Mouse (Mus musculus): ENCODE measurements around the gene Xpnpep1. TPM values are rescaled to one million over a fixed set of nuclear protein-coding genes. Genes with fewer than 3 reads are reported as not detected.
A peak's percentile ranks its signal among the peaks of the same experiment; 100 is the strongest.

The Xpnpep1 gene
- polyA plus RNA-seq, 1 experiment from 2014 or later: 148 TPM

GRCm38 (mm10) chr19:53047208-53047607 is 7.2 kb upstream of the Xpnpep1 start:
- peak overlapping the region; percentile 61 for H3K27ac ChIP-seq (replicated peaks; ENCODE audit: low read depth, low read length)
- H3K36me3 ChIP-seq (ENCODE audit: control insufficient read depth, insufficient read depth, low read length): no peaks in the 10 kb centered on the region
- H3K27me3 ChIP-seq (replicated peaks; ENCODE audit: control insufficient read depth, insufficient read depth, low read length): no peaks in the 10 kb centered on the region
- H3K9ac ChIP-seq (ENCODE audit: low read depth, low read length): no peak overlapping the region
- peak; percentile 88 for DNase-seq (ENCODE audit: low spot score)
- WGBS: 38% methylated on average over 5 of the region's 5 CpGs
- H3K9me3 ChIP-seq (ENCODE audit: control insufficient read depth, low read length): 0 out of 2 replicates have a peak, but pooled peaks cover 8% of the 10 kb centered on the region
- H3K4me1 ChIP-seq (ENCODE audit: control insufficient read depth, insufficient read depth, low read length): peaks cover 22% of the 10 kb centered on the region
- H3K4me2 ChIP-seq (ENCODE audit: low read depth, low read length): no peak overlapping the region
- no peak overlapping the region for H3K4me3 ChIP-seq (ENCODE audit: low read depth, low read length)
- ATAC-seq (ENCODE audit: low read depth): peak; percentile 53

GRCm38 (mm10) chr19:53043423-53044125 is 3.6 kb upstream of the Xpnpep1 start:
- H3K36me3 ChIP-seq (ENCODE audit: control insufficient read depth, insufficient read depth, low read length): no peaks in the 10 kb centered on the region
- no peaks in the 10 kb centered on the region for H3K27me3 ChIP-seq (replicated peaks; ENCODE audit: control insufficient read depth, insufficient read depth, low read length)
- H3K4me2 ChIP-seq (ENCODE audit: low read depth, low read length): no peak overlapping the region
- no peaks in the 10 kb centered on the region for H3K9me3 ChIP-seq (ENCODE audit: control insufficient read depth, low read length)
- peak; percentile 91 for DNase-seq (ENCODE audit: low spot score)
- no peak overlapping the region for H3K9ac ChIP-seq (ENCODE audit: low read depth, low read length)
- 61% methylated on average over 13 of the region's 13 CpGs for WGBS
- H3K4me3 ChIP-seq (ENCODE audit: low read depth, low read length): no peak overlapping the region
- H3K4me1 ChIP-seq (ENCODE audit: control insufficient read depth, insufficient read depth, low read length): peaks cover 21% of the 10 kb centered on the region
- ATAC-seq (ENCODE audit: low read depth): no peak
- peak overlapping the region; percentile 77 for H3K27ac ChIP-seq (replicated peaks; ENCODE audit: low read depth, low read length)

GRCm38 (mm10) chr19:53041570-53041969 is 1.6 kb upstream of the Xpnpep1 start:
- H3K27me3 ChIP-seq (replicated peaks; ENCODE audit: control insufficient read depth, insufficient read depth, low read length): no peaks in the 10 kb centered on the region
- H3K4me1 ChIP-seq (ENCODE audit: control insufficient read depth, insufficient read depth, low read length): peaks cover 24% of the 10 kb centered on the region
- no peaks in the 10 kb centered on the region for H3K36me3 ChIP-seq (ENCODE audit: control insufficient read depth, insufficient read depth, low read length)
- DNase-seq (ENCODE audit: low spot score) (no peak), ATAC-seq (ENCODE audit: low read depth) (no peak)
- H3K27ac ChIP-seq (replicated peaks; ENCODE audit: low read depth, low read length): no peak overlapping the region
- no peak overlapping the region for H3K4me2 ChIP-seq (ENCODE audit: low read depth, low read length)
- H3K9me3 ChIP-seq (ENCODE audit: control insufficient read depth, low read length): no peaks in the 10 kb centered on the region
- H3K9ac ChIP-seq (ENCODE audit: low read depth, low read length): no peak overlapping the region
- 53% methylated on average over 4 of the region's 4 CpGs for WGBS
- no peak overlapping the region for H3K4me3 ChIP-seq (ENCODE audit: low read depth, low read length)

GRCm38 (mm10) chr19:53041133-53041510 is 1.1 kb upstream of the Xpnpep1 start:
- H3K27ac ChIP-seq (replicated peaks; ENCODE audit: low read depth, low read length): no peak overlapping the region
- H3K4me2 ChIP-seq (ENCODE audit: low read depth, low read length): no peak overlapping the region
- no peaks in the 10 kb centered on the region for H3K9me3 ChIP-seq (ENCODE audit: control insufficient read depth, low read length)
- no peaks in the 10 kb centered on the region for H3K36me3 ChIP-seq (ENCODE audit: control insufficient read depth, insufficient read depth, low read length)
- peaks cover 24% of the 10 kb centered on the region for H3K4me1 ChIP-seq (ENCODE audit: control insufficient read depth, insufficient read depth, low read length)
- no peak overlapping the region for H3K9ac ChIP-seq (ENCODE audit: low read depth, low read length)
- H3K4me3 ChIP-seq (ENCODE audit: low read depth, low read length): no peak overlapping the region
- 54% methylated on average over 5 of the region's 5 CpGs for WGBS
- ATAC-seq (ENCODE audit: low read depth) (no peak), DNase-seq (ENCODE audit: low spot score) (no peak)
- H3K27me3 ChIP-seq (replicated peaks; ENCODE audit: control insufficient read depth, insufficient read depth, low read length): no peaks in the 10 kb centered on the region

GRCm38 (mm10) chr19:53039090-53039489 is 924 bp downstream of the Xpnpep1 start:
- peak overlapping the region; percentile 79 for H3K4me2 ChIP-seq (ENCODE audit: low read depth, low read length)
- ATAC-seq (ENCODE audit: low read depth) (no peak), DNase-seq (ENCODE audit: low spot score) (no peak)
- H3K27ac ChIP-seq (replicated peaks; ENCODE audit: low read depth, low read length): peak overlapping the region; percentile 77
- H3K9ac ChIP-seq (ENCODE audit: low read depth, low read length): peak overlapping the region; percentile 46
- whole genome bisulfite sequencing: 32% methylated on average over 11 of the region's 11 CpGs
- peak overlapping the region; percentile 97 for H3K4me3 ChIP-seq (ENCODE audit: low read depth, low read length)
- no peaks in the 10 kb centered on the region for H3K27me3 ChIP-seq (replicated peaks; ENCODE audit: control insufficient read depth, insufficient read depth, low read length)
- H3K4me1 ChIP-seq (ENCODE audit: control insufficient read depth, insufficient read depth, low read length): peaks cover 22% of the 10 kb centered on the region
- no peaks in the 10 kb centered on the region for H3K36me3 ChIP-seq (ENCODE audit: control insufficient read depth, insufficient read depth, low read length)
- H3K9me3 ChIP-seq (ENCODE audit: control insufficient read depth, low read length): no peaks in the 10 kb centered on the region

GRCm38 (mm10) chr19:53038435-53038938 is 1.5 kb downstream of the Xpnpep1 start:
- ATAC-seq (ENCODE audit: low read depth) (peak; percentile 97), DNase-seq (ENCODE audit: low spot score) (peak; percentile 99)
- H3K4me1 ChIP-seq (ENCODE audit: control insufficient read depth, insufficient read depth, low read length): peaks cover 18% of the 10 kb centered on the region
- no peaks in the 10 kb centered on the region for H3K9me3 ChIP-seq (ENCODE audit: control insufficient read depth, low read length)
- peak overlapping the region; percentile 89 for H3K27ac ChIP-seq (replicated peaks; ENCODE audit: low read depth, low read length)
- WGBS: 2% methylated on average over 27 of the region's 39 CpGs
- peak overlapping the region; percentile 96 for H3K9ac ChIP-seq (ENCODE audit: low read depth, low read length)
- no peaks in the 10 kb centered on the region for H3K36me3 ChIP-seq (ENCODE audit: control insufficient read depth, insufficient read depth, low read length)
- no peaks in the 10 kb centered on the region for H3K27me3 ChIP-seq (replicated peaks; ENCODE audit: control insufficient read depth, insufficient read depth, low read length)
- peak overlapping the region; percentile 79 for H3K4me2 ChIP-seq (ENCODE audit: low read depth, low read length)
- H3K4me3 ChIP-seq (ENCODE audit: low read depth, low read length): peak overlapping the region; percentile 97

- H3K27ac ChIP-seq (replicated peaks; ENCODE audit: low read depth, low read length): peak overlapping the region; percentile 89
- peak overlapping the region; percentile 97 for H3K4me3 ChIP-seq (ENCODE audit: low read depth, low read length)
- H3K9ac ChIP-seq (ENCODE audit: low read depth, low read length): peak overlapping the region; percentile 96
- ATAC-seq (ENCODE audit: low read depth) (no peak), DNase-seq (ENCODE audit: low spot score) (peak; percentile 16)
- no peaks in the 10 kb centered on the region for H3K9me3 ChIP-seq (ENCODE audit: control insufficient read depth, low read length)
- H3K36me3 ChIP-seq (ENCODE audit: control insufficient read depth, insufficient read depth, low read length): no peaks in the 10 kb centered on the region
- WGBS: under 1% methylated on average over 7 of the region's 28 CpGs
- H3K4me1 ChIP-seq (ENCODE audit: control insufficient read depth, insufficient read depth, low read length): peaks cover 18% of the 10 kb centered on the region
- no peaks in the 10 kb centered on the region for H3K27me3 ChIP-seq (replicated peaks; ENCODE audit: control insufficient read depth, insufficient read depth, low read length)
- peak overlapping the region; percentile 79 for H3K4me2 ChIP-seq (ENCODE audit: low read depth, low read length)
Measured at GRCm38 (mm10) chr19:53037925-53038419, 2.0 kb downstream of the Xpnpep1 start.

- Histone ChIP-seq H3K4me3 (ENCODE audit: low read depth, low read length) (no peak overlapping the region), H3K27me3 (replicated peaks; ENCODE audit: control insufficient read depth, insufficient read depth, low read length) (no peaks in the 10 kb centered on the region), H3K9me3 (ENCODE audit: control insufficient read depth, low read length) (no peaks in the 10 kb centered on the region), H3K9ac (ENCODE audit: low read depth, low read length) (no peak overlapping the region), H3K27ac (replicated peaks; ENCODE audit: low read depth, low read length) (no peak overlapping the region), H3K4me1 (ENCODE audit: control insufficient read depth, insufficient read depth, low read length) (peaks cover 8% of the 10 kb centered on the region), H3K4me2 (ENCODE audit: low read depth, low read length) (no peak overlapping the region), H3K36me3 (ENCODE audit: control insufficient read depth, insufficient read depth, low read length) (peaks cover 18% of the 10 kb centered on the region)
- ATAC-seq (ENCODE audit: low read depth) (no peak), DNase-seq (ENCODE audit: low spot score) (no peak)
- 91% methylated on average over 10 of the region's 10 CpGs for WGBS
Measured at GRCm38 (mm10) chr19:53033159-53033943, 6.7 kb downstream of the Xpnpep1 start.

Data from embryonic facial prominence, embryonic 14.5 days (tissue).